ENCODE assay signal across 8 mouse cellular contexts in genomic region chr4:151851179-151851578, GRCm38 (mm10). TPM values are rescaled to one million over a fixed set of nuclear protein-coding genes. Genes with fewer than 3 reads are reported as not detected.
DNase-seq lines count a peak whose midpoint lies in the region; ATAC-seq and TF ChIP-seq lines count a peak whose summit lies in the region.

No protein-coding gene starts in this region.

- H3K27ac ChIP-seq in kidney, adult 2 months (ENCODE audit: insufficient read depth, low read depth, low read length): no peak overlapping the region
- no peak overlapping the region for H3K27ac ChIP-seq in kidney, embryonic 16.5 days (ENCODE audit: low read length)

- peak; percentile 60 for DNase-seq in kidney, adult 2 months
- peak; percentile 29 to 61 for DNase-seq in CD8-positive naive resting alpha-beta T cell, adult 2 months (ENCODE audit: low read depth in 2 of 2, low spot score in 2 of 2)
- DNase-seq in adipocyte (ENCODE audit: low spot score): peak; percentile 38
- DNase-seq in gastrocnemius, postnatal 10 days: peak; percentile 40
- peak; percentile 50 to 83 for DNase-seq in kidney, postnatal 36 days
- DNase-seq in natural killer cell, adult 2 months (ENCODE audit: low spot score in 2 of 2): peak; percentile 25 to 60
- DNase-seq in right cerebral cortex, postnatal 25 days: no peak

- TF ChIP-seq CTCF in kidney, adult 2 months (conservative IDR thresholded peaks at IDR 0.05; ENCODE audit: insufficient read depth, insufficient read length, low read depth, low read length): peak; percentile 58

- H3K4me2 ChIP-seq in kidney, embryonic 16.5 days (replicated peaks; ENCODE audit: low read depth, low read length): no peak overlapping the region

- no peaks in the 10 kb centered on the region for H3K36me3 ChIP-seq in kidney, adult 2 months (ENCODE audit: control insufficient read depth, insufficient read depth, low read length)
- H3K36me3 ChIP-seq in kidney, embryonic 16.5 days (ENCODE audit: insufficient read depth, low read length): no peaks in the 10 kb centered on the region

- H3K4me3 ChIP-seq in kidney, adult 2 months (ENCODE audit: insufficient read depth, low read depth, low read length): no peak overlapping the region
- no peak overlapping the region for H3K4me3 ChIP-seq in kidney, embryonic 16.5 days (ENCODE audit: low read length)

- H3K9ac ChIP-seq in kidney, embryonic 16.5 days (replicated peaks; ENCODE audit: low read length): no peak overlapping the region

- H3K4me1 ChIP-seq in kidney, adult 2 months (ENCODE audit: control insufficient read depth, insufficient read depth, low read length): no peaks in the 10 kb centered on the region
- H3K4me1 ChIP-seq in kidney, embryonic 16.5 days (ENCODE audit: insufficient read depth, low read length): peaks cover 2% of the 10 kb centered on the region; the same call in 1 of the 2 replicates

- 48% methylated on average over 2 of the region's 2 CpGs for WGBS in kidney, adult 2 months
- 57% methylated on average over 2 of the region's 2 CpGs for WGBS in kidney, embryonic 16.5 days

- no peaks in the 10 kb centered on the region for H3K27me3 ChIP-seq in kidney, adult 2 months (replicated peaks; ENCODE audit: control insufficient read depth, insufficient read depth, low read length)
- no peaks in the 10 kb centered on the region for H3K27me3 ChIP-seq in kidney, embryonic 16.5 days (ENCODE audit: insufficient read depth, low read length)

- H3K9me3 ChIP-seq in kidney, embryonic 16.5 days (ENCODE audit: low read length): no peaks in the 10 kb centered on the region

- no peak for TF ChIP-seq POLR2A in kidney, adult 2 months (IDR thresholded peaks at IDR 0.05; ENCODE audit: low read depth, low read length)

- no peak for ATAC-seq in kidney, embryonic 16.5 days (ENCODE audit: low FRiP score, low TSS enrichment)

RNA-seq across cellular contexts. Expression of gene Camta1, which starts 10.5 kb away (rescaled TPM):
- 7.7 and 7.8 TPM in 2 replicates for polyA plus RNA-seq in kidney, adult 2 months (2012; rRNA removed)
- polyA plus RNA-seq in kidney, embryonic 16.5 days (2015; fragmentation: Nextera tagmentation; extraction: Ambion mirVana): 80.7 and 83.5 TPM in 2 replicates
- total RNA-seq in gastrocnemius, postnatal 10 days (2021): 10 to 100 TPM; 71.6 to 82.8 TPM
